Mouse (Mus musculus) myocyte (in vitro differentiated cells): ENCODE measurements around the gene Gm609. TPM values are rescaled to one million over a fixed set of nuclear protein-coding genes. Genes with fewer than 3 reads are reported as not detected.

Source experiments
- H3K27me3 ChIP-seq: one replicate; pipeline ENCODE4 v1.6.1; 2011; ENCODE audit not compliant: control insufficient read depth, insufficient read depth, insufficient read length
- H3K36me3 ChIP-seq: one replicate; pipeline ENCODE4 v1.6.1; 2011; ENCODE audit not compliant: control insufficient read depth, insufficient read depth
- H3K4me2 ChIP-seq: one replicate; pipeline ENCODE4 v1.6.1; 2011; ENCODE audit warnings: low read depth, control low read depth
- H3K4me3 ChIP-seq: one replicate; pipeline ENCODE4 v1.5.1; 2011; ENCODE audit warnings: mild to moderate bottlenecking, control low read depth, moderate library complexity
- H3K79me2 ChIP-seq: one replicate; pipeline ENCODE4 v1.6.1; 2011; ENCODE audit not compliant: control insufficient read depth, insufficient read depth
- H3ac ChIP-seq: one replicate; pipeline ENCODE4 v1.6.1; 2011; ENCODE audit not compliant: control insufficient read depth, insufficient read length
- CEBPB ChIP-seq: IDR thresholded peaks from 2 replicates; pipeline ENCODE4 v1.6.1; 2011; ENCODE audit warnings: mild to moderate bottlenecking, moderate library complexity; ENCODE audit not compliant: poor library complexity, insufficient read depth, severe bottlenecking
- E2F4 ChIP-seq: IDR thresholded peaks from one replicate; pipeline ENCODE4 v1.6.1; 2011; ENCODE audit warnings: mild to moderate bottlenecking, control low read depth, moderate library complexity; ENCODE audit not compliant: insufficient read depth
- MAX ChIP-seq: IDR thresholded peaks from one replicate; pipeline ENCODE4 v1.6.1; 2011; ENCODE audit warnings: low read depth, mild to moderate bottlenecking, control low read depth
- MYOD1 ChIP-seq, 3 experiments: IDR thresholded peaks; one replicate each; pipeline ENCODE4 v1.6.1; 2011; ENCODE audit warnings: control low read depth in 2 of 3, low read depth in 2 of 3, mild to moderate bottlenecking in 2 of 3, moderate library complexity in 1 of 3; ENCODE audit not compliant: insufficient read length in 2 of 3, control insufficient read depth in 1 of 3
- MYOG ChIP-seq, 3 experiments: IDR thresholded peaks; one replicate each; pipeline ENCODE4 v1.6.1; 2011; ENCODE audit warnings: control low read depth in 2 of 3, low read depth in 2 of 3, mild to moderate bottlenecking in 2 of 3; ENCODE audit not compliant: insufficient read length in 2 of 3, control insufficient read depth in 1 of 3, insufficient read depth in 1 of 3
- POLR2A ChIP-seq: IDR thresholded peaks from one replicate; pipeline ENCODE4 v1.6.1; 2011; ENCODE audit warnings: low read depth, mild to moderate bottlenecking, control low read depth, moderate library complexity; ENCODE audit not compliant: insufficient read length
- POLR2AphosphoS2 ChIP-seq: IDR thresholded peaks from one replicate; pipeline ENCODE4 v1.6.1; 2011; ENCODE audit warnings: low read depth, control low read depth; ENCODE audit not compliant: insufficient read length
- REST ChIP-seq: IDR thresholded peaks from one replicate; pipeline ENCODE4 v1.6.1; 2011; ENCODE audit warnings: mild to moderate bottlenecking, control low read depth, moderate library complexity; ENCODE audit not compliant: insufficient read depth, insufficient read length
- SRF ChIP-seq: IDR thresholded peaks from one replicate; pipeline ENCODE4 v1.6.1; 2011; ENCODE audit warnings: low read depth; ENCODE audit not compliant: control insufficient read depth, insufficient read length
- TCF12 ChIP-seq: IDR thresholded peaks from one replicate; pipeline ENCODE4 v1.6.1; 2011; ENCODE audit warnings: mild to moderate bottlenecking, control low read depth; ENCODE audit not compliant: poor library complexity, insufficient read depth, severe bottlenecking
- TCF3 ChIP-seq: IDR thresholded peaks from one replicate; pipeline ENCODE4 v1.6.1; 2011; ENCODE audit warnings: low read depth, control low read depth; ENCODE audit not compliant: insufficient read length
- USF1 ChIP-seq: IDR thresholded peaks from one replicate; pipeline ENCODE4 v1.6.1; 2011; ENCODE audit warnings: low read depth, mild to moderate bottlenecking, control low read depth, moderate library complexity
- polyA plus RNA-seq: library from polyadenylated mRNA; unstranded; fragments of >200 nt; fragmentation: generic; extraction: Trizol; gene quantifications from one replicate; pipeline ENCODE4 v1.2.1, GENCODE M21; 2012; ENCODE audit warnings: missing spikeins

Gm609 gene
- polyA plus RNA-seq, 1 experiment, result not detected

GRCm38 (mm10) chr16:45399947-45400555 is 92.7 kb downstream of the Gm609 start:
- Histone ChIP-seq H3K79me2 (peaks cover 17% of the 10 kb centered on the region), H3K27me3 (no peaks in the 10 kb centered on the region), H3K4me2 (no peak overlapping the region), H3K4me3 (no peak overlapping the region), H3ac (no peak overlapping the region), H3K36me3 (peaks cover 18% of the 10 kb centered on the region)
- TF ChIP-seq USF1 (no peak), POLR2AphosphoS2 (no peak), CEBPB (no peak), REST (no peak), TCF12 (no peak)

- Histone ChIP-seq H3K36me3 (peaks cover 24% of the 10 kb centered on the region), H3K79me2 (peaks cover 14% of the 10 kb centered on the region), H3K27me3 (no peaks in the 10 kb centered on the region), H3K4me3 (no peak overlapping the region), H3ac (no peak overlapping the region), H3K4me2 (no peak overlapping the region)
- TF ChIP-seq MAX, result no peak
- no peak for TF ChIP-seq TCF12
- no peak for TF ChIP-seq REST
- no peak for TF ChIP-seq MYOG (IDR thresholded peaks at IDR 0.05; ENCODE audit: control insufficient read depth in 1 of 3, insufficient read depth in 1 of 3, insufficient read length in 2 of 3, low read depth in 2 of 3)
- no peak for TF ChIP-seq SRF
- TF ChIP-seq POLR2AphosphoS2, result no peak
- TF ChIP-seq TCF3, result no peak
- no peak for TF ChIP-seq CEBPB
Observed at GRCm38 (mm10) chr16:45399411-45399810, 93.4 kb downstream of the Gm609 start.

GRCm38 (mm10) chr16:45397440-45397839 is 95.3 kb downstream of the Gm609 start:
- no peaks in the 10 kb centered on the region for H3K27me3 ChIP-seq
- H3K4me3 ChIP-seq, result no peak overlapping the region
- no peak overlapping the region for H3ac ChIP-seq
- no peak overlapping the region for H3K4me2 ChIP-seq
- TF ChIP-seq USF1, result no peak
- TF ChIP-seq TCF12, result no peak
- no peak for TF ChIP-seq MYOG (IDR thresholded peaks at IDR 0.05; ENCODE audit: control insufficient read depth in 1 of 3, insufficient read depth in 1 of 3, insufficient read length in 2 of 3, low read depth in 2 of 3)
- no peak for TF ChIP-seq MYOD1 (IDR thresholded peaks at IDR 0.05; ENCODE audit: control insufficient read depth in 1 of 3, insufficient read length in 2 of 3, low read depth in 2 of 3)
- H3K79me2 ChIP-seq, result peaks cover 5% of the 10 kb centered on the region
- peaks cover 33% of the 10 kb centered on the region for H3K36me3 ChIP-seq

GRCm38 (mm10) chr16:45392246-45392645 is 100.5 kb downstream of the Gm609 start:
- Histone ChIP-seq H3K79me2 (no peaks in the 10 kb centered on the region), H3K4me2 (no peak overlapping the region), H3K4me3 (no peak overlapping the region), H3ac (no peak overlapping the region), H3K36me3 (peaks cover 31% of the 10 kb centered on the region), H3K27me3 (no peaks in the 10 kb centered on the region)
- no peak for TF ChIP-seq E2F4
- TF ChIP-seq MAX, result no peak
- TF ChIP-seq TCF12, result no peak

- Histone ChIP-seq H3K4me2 (no peak overlapping the region), H3ac (no peak overlapping the region), H3K36me3 (peaks cover 31% of the 10 kb centered on the region), H3K27me3 (no peaks in the 10 kb centered on the region), H3K4me3 (no peak overlapping the region), H3K79me2 (no peaks in the 10 kb centered on the region)
- TF ChIP-seq POLR2AphosphoS2 (no peak), MYOG (IDR thresholded peaks at IDR 0.05; ENCODE audit: control insufficient read depth in 1 of 3, insufficient read depth in 1 of 3, insufficient read length in 2 of 3, low read depth in 2 of 3) (no peak), MAX (no peak), REST (no peak), USF1 (no peak), TCF3 (no peak), TCF12 (no peak), POLR2A (no peak), E2F4 (no peak), SRF (no peak), CEBPB (no peak), MYOD1 (IDR thresholded peaks at IDR 0.05; ENCODE audit: control insufficient read depth in 1 of 3, insufficient read length in 2 of 3, low read depth in 2 of 3) (no peak)
Observed at GRCm38 (mm10) chr16:45391680-45392079, 101.1 kb downstream of the Gm609 start.
